Mouse (Mus musculus) midbrain, postnatal 0 days (tissue): ENCODE data around the gene Psmg1. TPM values are rescaled to one million over a fixed set of nuclear protein-coding genes. Genes with fewer than 3 reads are reported as not detected.

Source experiments
- ATAC-seq: fragments of 200-750 bp; cut with Nextera tagmentation; 2 replicates; pipeline ENCODE4 v1.8.0; 2017; ENCODE audit warnings: moderate number of reproducible peaks, mild to moderate bottlenecking, moderate TSS enrichment, moderate library complexity; ENCODE audit not compliant: low FRiP score
- DNase-seq: peaks from one replicate; pipeline ENCODE4 v3.0.0-alpha.2; 2015; ENCODE audit warnings: low spot score
- H3K27ac ChIP-seq: fragments of 300-500 bp; sonication (generic); 2 replicates; pipeline ENCODE4 v1.5.1; 2014; ENCODE audit warnings: low read depth, mild to moderate bottlenecking, low read length, mixed read lengths
- H3K27me3 ChIP-seq: fragments of 300-500 bp; sonication (generic); 2 replicates; pipeline ENCODE4 v1.6.1; 2014; ENCODE audit warnings: low read length, control low read depth, mixed read lengths; ENCODE audit not compliant: insufficient read depth
- H3K36me3 ChIP-seq: fragments of 300-500 bp; sonication (generic); 2 replicates; pipeline ENCODE4 v1.6.1; 2014; ENCODE audit warnings: low read length, control low read depth, mixed read lengths; ENCODE audit not compliant: insufficient read depth
- H3K4me1 ChIP-seq: fragments of 300-500 bp; sonication (generic); 2 replicates; pipeline ENCODE4 v1.6.1; 2014; ENCODE audit warnings: mild to moderate bottlenecking, control low read depth, antibody characterized with exemption, low read length, mixed read lengths; ENCODE audit not compliant: insufficient read depth
- H3K4me2 ChIP-seq: fragments of 300-500 bp; sonication (generic); 2 replicates; pipeline ENCODE4 v1.6.1; 2014; ENCODE audit warnings: low read depth, mild to moderate bottlenecking, low read length, mixed read lengths; ENCODE audit not compliant: poor library complexity, severe bottlenecking
- H3K4me3 ChIP-seq: fragments of 300-500 bp; sonication (generic); 2 replicates; pipeline ENCODE4 v1.5.1; 2014; ENCODE audit warnings: low read depth, mild to moderate bottlenecking, low read length, moderate library complexity
- H3K9ac ChIP-seq: fragments of 300-500 bp; sonication (generic); replicated peaks from 2 replicates; pipeline ENCODE4 v1.6.1; 2014; ENCODE audit warnings: mild to moderate bottlenecking, low read length, moderate library complexity, mixed read lengths; ENCODE audit not compliant: poor library complexity, severe bottlenecking
- H3K9me3 ChIP-seq: fragments of 300-500 bp; sonication (generic); 2 replicates; pipeline ENCODE4 v1.6.1; 2016; ENCODE audit warnings: low read length, control low read depth
- CTCF ChIP-seq: IDR thresholded peaks from 2 replicates; pipeline ENCODE4 v1.5.1; 2016; ENCODE audit warnings: antibody characterized with exemption, mild to moderate bottlenecking
- WGBS: fragments of 180-500 bp; shearing (Covaris S2); extraction: QIAGEN DNeasy Blood & Tissue Kit; methylation state at CpG from one replicate; pipeline ENCODE4 v1.1.7; 2014; 5-methylcytosine and 5-hydroxymethylcytosine counted together
- polyA plus RNA-seq: library from polyadenylated mRNA; unstranded; fragments of >200 nt; fragmentation: Nextera tagmentation; extraction: Ambion mirVana; gene quantifications from 2 replicates; pipeline ENCODE4 v1.2.1, GENCODE M21; 2015
- total RNA-seq: library from RNA; depleted of rRNA; stranded (reverse); fragments of >200 nt; gene quantifications from 2 replicates; pipeline ENCODE4 v1.2.3, GENCODE M21; 2014

Psmg1 gene
- total and polyA plus RNA-seq, 2 experiments from 2014 or later: 27.3 to 50.9 TPM

- Histone ChIP-seq H3K9ac (no peak overlapping the region), H3K27ac (no peak overlapping the region), H3K27me3 (no peaks in the 10 kb centered on the region), H3K9me3 (no peaks in the 10 kb centered on the region), H3K4me2 (no peak overlapping the region), H3K4me1 (no peaks in the 10 kb centered on the region), H3K36me3 (no peaks in the 10 kb centered on the region), H3K4me3 (no peak overlapping the region)
- TF ChIP-seq CTCF: no peak; the same call in 1 of the 2 replicates
- WGBS: 86% methylated on average over 3 of the region's 3 CpGs
- DNase-seq (no peak), ATAC-seq (no peak)
Measured at GRCm38 (mm10) chr16:95954341-95954740, 36.4 kb downstream of the Psmg1 start.

GRCm38 (mm10) chr16:95953159-95953650 lies 37.6 kb downstream of the Psmg1 start:
- Histone ChIP-seq H3K36me3 (no peaks in the 10 kb centered on the region), H3K4me3 (no peak overlapping the region), H3K4me2 (no peak overlapping the region), H3K27ac (no peak overlapping the region), H3K9me3 (no peaks in the 10 kb centered on the region), H3K4me1 (no peaks in the 10 kb centered on the region), H3K9ac (no peak overlapping the region), H3K27me3 (no peaks in the 10 kb centered on the region)
- TF ChIP-seq CTCF: no peak
- 92% methylated on average over 4 of the region's 4 CpGs for whole genome bisulfite sequencing
- DNase-seq (no peak), ATAC-seq (no peak)

- WGBS: 96% methylated on average over 2 of the region's 2 CpGs
- Histone ChIP-seq H3K4me2 (no peak overlapping the region), H3K36me3 (no peaks in the 10 kb centered on the region), H3K9ac (no peak overlapping the region), H3K27me3 (no peaks in the 10 kb centered on the region), H3K9me3 (no peaks in the 10 kb centered on the region), H3K4me1 (no peaks in the 10 kb centered on the region), H3K4me3 (no peak overlapping the region), H3K27ac (no peak overlapping the region)
- DNase-seq: no peak
- TF ChIP-seq CTCF: no peak
- no peak for ATAC-seq
Measured at GRCm38 (mm10) chr16:95951471-95951870, 39.3 kb downstream of the Psmg1 start.

GRCm38 (mm10) chr16:95945389-95946311 lies 45.1 kb downstream of the Psmg1 start:
- no peak overlapping the region for H3K27ac ChIP-seq

GRCm38 (mm10) chr16:95943186-95943585 lies 47.6 kb downstream of the Psmg1 start:
- H3K4me3 ChIP-seq: no peak overlapping the region
- DNase-seq (no peak), ATAC-seq (no peak)
- H3K9me3 ChIP-seq: no peaks in the 10 kb centered on the region
- H3K4me1 ChIP-seq: no peaks in the 10 kb centered on the region
- H3K9ac ChIP-seq: no peak overlapping the region
- no peaks in the 10 kb centered on the region for H3K36me3 ChIP-seq
- TF ChIP-seq CTCF: no peak
- H3K27ac ChIP-seq: no peak overlapping the region
- no peak overlapping the region for H3K4me2 ChIP-seq
- H3K27me3 ChIP-seq: no peaks in the 10 kb centered on the region
- WGBS: 75% methylated on average over 6 of the region's 6 CpGs

More at GRCm38 (mm10) chr16:95945389-95946311, 45.1 kb downstream of the Psmg1 start:
- peak; percentile 97 for TF ChIP-seq CTCF
- H3K9me3 ChIP-seq: no peaks in the 10 kb centered on the region
- no peak overlapping the region for H3K4me2 ChIP-seq
- H3K36me3 ChIP-seq: no peaks in the 10 kb centered on the region
- no peaks in the 10 kb centered on the region for H3K27me3 ChIP-seq
- 0 out of 2 replicates have a peak overlapping the region, but pooled peaks have one; percentile 24 for H3K9ac ChIP-seq
- DNase-seq (peak; percentile 94), ATAC-seq (peak; percentile 69)
- H3K4me3 ChIP-seq: no peak overlapping the region
- H3K4me1 ChIP-seq: no peaks in the 10 kb centered on the region
- WGBS: 25% methylated on average over 20 of the region's 20 CpGs

DNA sequence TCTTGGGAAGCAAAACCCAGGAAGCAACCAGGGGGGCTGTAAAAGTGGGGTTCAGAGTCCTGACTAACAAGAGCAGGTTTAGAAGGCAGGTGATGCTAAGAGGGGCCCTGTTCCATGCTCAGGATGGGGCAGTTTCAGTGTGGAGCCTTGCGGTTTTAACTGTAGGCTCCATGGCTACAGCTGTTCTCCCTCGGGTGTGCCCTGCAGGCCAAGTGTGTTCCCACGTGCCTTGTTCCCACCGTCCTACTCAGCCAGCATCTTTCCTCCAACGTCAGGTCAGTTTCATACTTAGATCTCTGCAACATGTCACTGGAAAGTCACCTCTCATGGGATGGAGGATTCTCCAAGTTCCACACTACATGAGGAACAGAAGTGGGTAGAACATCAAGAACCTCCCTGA lies 49.2 kb downstream of the Psmg1 start:
- no peaks in the 10 kb centered on the region for H3K36me3 ChIP-seq
- no peak overlapping the region for H3K4me2 ChIP-seq
- no peak overlapping the region for H3K9ac ChIP-seq
- no peaks in the 10 kb centered on the region for H3K4me1 ChIP-seq
- no peaks in the 10 kb centered on the region for H3K27me3 ChIP-seq
- H3K27ac ChIP-seq: no peak overlapping the region
- no peak for DNase-seq
- H3K4me3 ChIP-seq: no peak overlapping the region
- no peak for TF ChIP-seq CTCF
- no peak for ATAC-seq
- 88% methylated on average over 5 of the region's 5 CpGs for WGBS
- no peaks in the 10 kb centered on the region for H3K9me3 ChIP-seq
